Mouse (Mus musculus) intestine, embryonic 14.5 days (tissue): ENCODE results near the gene Ihh. TPM values are rescaled to one million over a fixed set of nuclear protein-coding genes. Genes with fewer than 3 reads are reported as not detected.

Source experiments
- ATAC-seq: fragments of 200-750 bp; cut with Nextera tagmentation; replicated peaks from 2 replicates; pipeline ENCODE4 v1.8.0; 2017; ENCODE audit warnings: low read depth, moderate number of reproducible peaks, moderate TSS enrichment, moderate library complexity; ENCODE audit not compliant: low FRiP score, low TSS enrichment
- DNase-seq: peaks from one replicate; pipeline ENCODE4 v3.0.0-alpha.2; 2018; ENCODE audit warnings: low spot score
- H3K27ac ChIP-seq: fragments of 300-500 bp; sonication (generic); 2 replicates; pipeline ENCODE4 v1.5.1; 2014; ENCODE audit warnings: low read depth, mild to moderate bottlenecking, control low read depth
- H3K27me3 ChIP-seq: fragments of 300-500 bp; sonication (generic); replicated peaks from 2 replicates; pipeline ENCODE4 v1.6.1; 2014; ENCODE audit warnings: low read length, control low read depth; ENCODE audit not compliant: control insufficient read depth, insufficient read depth
- H3K36me3 ChIP-seq: fragments of 300-500 bp; sonication (generic); 2 replicates; pipeline ENCODE4 v1.6.1; 2014; ENCODE audit warnings: low read length, control low read depth; ENCODE audit not compliant: control insufficient read depth, insufficient read depth
- H3K4me1 ChIP-seq: fragments of 300-500 bp; sonication (generic); replicated peaks from 2 replicates; pipeline ENCODE4 v1.6.1; 2014; ENCODE audit warnings: low read length, control low read depth, mixed read lengths; ENCODE audit not compliant: control insufficient read depth, insufficient read depth
- H3K4me2 ChIP-seq: fragments of 300-500 bp; sonication (generic); 2 replicates; pipeline ENCODE4 v1.6.1; 2014; ENCODE audit warnings: low read length
- H3K4me3 ChIP-seq: fragments of 300-500 bp; sonication (generic); 2 replicates; pipeline ENCODE4 v1.5.1; 2014; ENCODE audit warnings: low read depth, low read length, control low read depth, mixed read lengths
- H3K9ac ChIP-seq: fragments of 300-500 bp; sonication (generic); 2 replicates; pipeline ENCODE4 v1.6.1; 2014; ENCODE audit warnings: mild to moderate bottlenecking, low read length
- H3K9me3 ChIP-seq: fragments of 300-500 bp; sonication (generic); 2 replicates; pipeline ENCODE4 v1.6.1; 2016; ENCODE audit warnings: low read length, control low read depth; ENCODE audit not compliant: control insufficient read depth
- WGBS: fragments of 180-500 bp; shearing (Covaris S2); extraction: QIAGEN DNeasy Blood & Tissue Kit; methylation state at CpG from one replicate; pipeline ENCODE4 v1.1.7; 2014; 5-methylcytosine and 5-hydroxymethylcytosine counted together
- polyA plus RNA-seq: library from polyadenylated mRNA; unstranded; fragments of >200 nt; fragmentation: Nextera tagmentation; extraction: Ambion mirVana; gene quantifications from 2 replicates; pipeline ENCODE4 v1.2.1, GENCODE M21; 2014

Ihh gene
- polyA plus RNA-seq, 1 experiment from 2014 or later: 33.7 TPM

GRCm38 (mm10) chr1:74950576-74951490 lies 639 bp downstream of the Ihh start:
- H3K36me3 ChIP-seq: no peaks in the 10 kb centered on the region
- peak overlapping the region; percentile 56 for H3K4me2 ChIP-seq
- H3K27ac ChIP-seq: peak overlapping the region; percentile 80
- DNase-seq (no peak), ATAC-seq (peak; percentile 9)
- H3K9me3 ChIP-seq: no peaks in the 10 kb centered on the region
- peak overlapping the region; percentile 68 for H3K9ac ChIP-seq
- peaks cover 11% of the 10 kb centered on the region for H3K4me1 ChIP-seq
- H3K4me3 ChIP-seq: peak overlapping the region; percentile 46
- under 1% methylated on average over 84 of the region's 84 CpGs for WGBS
- H3K27me3 ChIP-seq: peaks cover 89% of the 10 kb centered on the region

GRCm38 (mm10) chr1:74950066-74950465 lies 1.4 kb downstream of the Ihh start:
- DNase-seq (no peak), ATAC-seq (no peak)
- Histone ChIP-seq H3K4me3 (peak overlapping the region; percentile 46), H3K4me2 (no peak overlapping the region), H3K9me3 (no peaks in the 10 kb centered on the region), H3K36me3 (no peaks in the 10 kb centered on the region), H3K4me1 (peaks cover 11% of the 10 kb centered on the region), H3K27ac (peak overlapping the region; percentile 80; the same call in 1 of the 2 replicates), H3K27me3 (peaks cover 88% of the 10 kb centered on the region), H3K9ac (peak overlapping the region; percentile 68)
- WGBS: 3% methylated on average over 16 of the region's 16 CpGs

- WGBS: 2% methylated on average over 24 of the region's 24 CpGs
- Histone ChIP-seq H3K4me3 (peak overlapping the region; percentile 46), H3K27ac (peak overlapping the region; percentile 80; the same call in 1 of the 2 replicates), H3K27me3 (peaks cover 84% of the 10 kb centered on the region), H3K9me3 (no peaks in the 10 kb centered on the region), H3K4me2 (peak overlapping the region; percentile 62), H3K4me1 (peaks cover 11% of the 10 kb centered on the region), H3K36me3 (no peaks in the 10 kb centered on the region), H3K9ac (peak overlapping the region; percentile 68)
- DNase-seq: no peak
- ATAC-seq: peak; percentile 16; the same call in 1 of the 2 replicates
Observed at GRCm38 (mm10) chr1:74949666-74950050, 1.8 kb downstream of the Ihh start.

GRCm38 (mm10) chr1:74948784-74949665 lies 2.4 kb downstream of the Ihh start:
- Histone ChIP-seq H3K36me3 (no peaks in the 10 kb centered on the region), H3K27ac (peak overlapping the region; percentile 80; the same call in 1 of the 2 replicates), H3K4me2 (peak overlapping the region; percentile 62), H3K27me3 (peaks cover 80% of the 10 kb centered on the region), H3K9me3 (no peaks in the 10 kb centered on the region), H3K4me3 (peak overlapping the region; percentile 46), H3K9ac (peak overlapping the region; percentile 68), H3K4me1 (peaks cover 11% of the 10 kb centered on the region)
- DNase-seq (peak; percentile 88), ATAC-seq (peak; percentile 51)
- WGBS: 2% methylated on average over 20 of the region's 20 CpGs

- WGBS: 3% methylated on average over 40 of the region's 41 CpGs
- peak overlapping the region; percentile 46 for H3K4me3 ChIP-seq
- peaks cover 71% of the 10 kb centered on the region for H3K27me3 ChIP-seq
- DNase-seq: no peak
- no peaks in the 10 kb centered on the region for H3K36me3 ChIP-seq
- peak overlapping the region; percentile 62 for H3K4me2 ChIP-seq
- no peak for ATAC-seq
- H3K4me1 ChIP-seq: peaks cover 11% of the 10 kb centered on the region
- H3K9ac ChIP-seq: peak overlapping the region; percentile 32; the same call in 1 of the 2 replicates
- no peaks in the 10 kb centered on the region for H3K9me3 ChIP-seq
- H3K27ac ChIP-seq: no peak overlapping the region
Observed at GRCm38 (mm10) chr1:74947986-74948670, 3.3 kb downstream of the Ihh start.

- Histone ChIP-seq H3K36me3 (no peaks in the 10 kb centered on the region), H3K27ac (peak overlapping the region; percentile 62), H3K4me3 (no peak overlapping the region), H3K9me3 (no peaks in the 10 kb centered on the region), H3K4me1 (no peaks in the 10 kb centered on the region), H3K27me3 (peaks cover 11% of the 10 kb centered on the region), H3K9ac (no peak overlapping the region), H3K4me2 (no peak overlapping the region)
- no peak for DNase-seq
- WGBS: 47% methylated on average over 12 of the region's 12 CpGs
- ATAC-seq: peak; percentile 81
Observed at GRCm38 (mm10) chr1:74941651-74942360, 9.7 kb downstream of the Ihh start.

- Histone ChIP-seq H3K27ac (no peak overlapping the region), H3K27me3 (0 out of 2 replicates have a peak, but pooled peaks cover 9% of the 10 kb centered on the region), H3K36me3 (no peaks in the 10 kb centered on the region), H3K4me3 (no peak overlapping the region), H3K9me3 (no peaks in the 10 kb centered on the region), H3K9ac (no peak overlapping the region), H3K4me1 (0 out of 2 replicates have a peak, but pooled peaks cover 3% of the 10 kb centered on the region), H3K4me2 (no peak overlapping the region)
- WGBS: 13% methylated on average over 3 of the region's 3 CpGs
- ATAC-seq (no peak), DNase-seq (no peak)
Observed at GRCm38 (mm10) chr1:74939762-74940161, 11.7 kb downstream of the Ihh start.
